Mouse (Mus musculus): ENCODE data around the gene Pole4. TPM values are rescaled to one million over a fixed set of nuclear protein-coding genes. Genes with fewer than 3 reads are reported as not detected.

Gene Pole4
- polyA plus RNA-seq, 1 experiment: 54.0 TPM

DNA sequence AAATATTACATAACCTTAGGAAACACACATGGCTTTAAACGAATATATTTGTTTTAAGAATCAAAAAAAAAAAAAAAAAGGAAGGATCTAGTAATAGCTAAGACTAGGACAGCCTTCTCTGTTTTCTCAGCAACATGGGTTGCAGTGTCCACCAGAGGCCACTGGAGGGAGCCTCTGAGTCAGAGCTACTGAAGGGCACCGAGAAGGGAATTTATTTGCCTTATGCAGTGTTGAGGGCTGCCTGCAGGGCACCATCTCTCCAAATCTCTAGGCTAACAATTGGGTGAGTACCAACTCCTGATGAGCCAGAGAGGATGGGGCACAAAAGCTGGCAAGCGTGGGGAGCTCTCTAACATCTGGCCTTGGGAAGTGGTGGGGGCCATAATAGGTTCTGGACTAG lies 9.1 kb upstream of the Pole4 start:
- Histone ChIP-seq H3K9ac (ENCODE audit: low read depth, poor library complexity, severe bottlenecking) (no peak overlapping the region), H3K27me3 (ENCODE audit: control insufficient read depth, insufficient read depth, low read length, poor library complexity, severe bottlenecking) (no peaks in the 10 kb centered on the region), H3K9me3 (replicated peaks; ENCODE audit: control insufficient read depth, insufficient read depth, low read length, poor library complexity, severe bottlenecking) (no peaks in the 10 kb centered on the region), H3K4me3 (ENCODE audit: low read depth, low read length) (no peak overlapping the region), H3K36me3 (ENCODE audit: control insufficient read depth, insufficient read depth, low read length, poor library complexity, severe bottlenecking) (no peaks in the 10 kb centered on the region), H3K4me1 (ENCODE audit: control insufficient read depth, insufficient read depth, low read length) (peaks cover 3% of the 10 kb centered on the region), H3K27ac (ENCODE audit: insufficient read depth, low read length) (no peak overlapping the region)
- 0 out of 2 replicates have a peak, but pooled peaks have one; percentile 44 for TF ChIP-seq EP300 (IDR thresholded peaks at IDR 0.05; ENCODE audit: insufficient read depth, low read depth, low read length)
- no peak for TF ChIP-seq POLR2A (IDR thresholded peaks at IDR 0.05; ENCODE audit: insufficient read depth, low read length)
- peak; percentile 85 for TF ChIP-seq CTCF (IDR thresholded peaks at IDR 0.05; ENCODE audit: low read depth, low read length)

DNA sequence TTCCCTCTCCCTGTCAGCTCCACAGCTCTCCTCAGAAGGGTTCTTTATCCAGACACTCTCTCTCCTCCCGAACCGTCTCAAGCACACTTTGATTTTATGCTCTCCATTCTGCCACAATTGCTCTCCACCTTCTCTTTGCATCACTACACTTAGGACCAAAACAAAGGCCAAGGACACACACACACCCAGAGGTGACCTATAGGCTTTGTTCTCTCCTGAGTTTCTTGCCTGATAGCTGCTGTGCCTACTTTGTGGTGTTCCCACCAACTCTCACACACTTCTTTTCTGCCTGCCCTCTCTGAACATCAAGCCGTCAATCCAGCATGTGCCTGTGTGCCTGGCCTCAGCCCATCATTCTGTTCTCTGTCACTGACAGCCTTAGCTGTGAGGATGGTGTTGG lies 2.6 kb upstream of the Pole4 start:
- no peak for TF ChIP-seq POLR2A (IDR thresholded peaks at IDR 0.05; ENCODE audit: insufficient read depth, low read length)
- TF ChIP-seq EP300 (IDR thresholded peaks at IDR 0.05; ENCODE audit: insufficient read depth, low read depth, low read length): no peak
- TF ChIP-seq CTCF (IDR thresholded peaks at IDR 0.05; ENCODE audit: low read depth, low read length): no peak
- peaks cover 7% of the 10 kb centered on the region for H3K4me1 ChIP-seq (ENCODE audit: control insufficient read depth, insufficient read depth, low read length)
- H3K27ac ChIP-seq (ENCODE audit: insufficient read depth, low read length): no peak overlapping the region

DNA sequence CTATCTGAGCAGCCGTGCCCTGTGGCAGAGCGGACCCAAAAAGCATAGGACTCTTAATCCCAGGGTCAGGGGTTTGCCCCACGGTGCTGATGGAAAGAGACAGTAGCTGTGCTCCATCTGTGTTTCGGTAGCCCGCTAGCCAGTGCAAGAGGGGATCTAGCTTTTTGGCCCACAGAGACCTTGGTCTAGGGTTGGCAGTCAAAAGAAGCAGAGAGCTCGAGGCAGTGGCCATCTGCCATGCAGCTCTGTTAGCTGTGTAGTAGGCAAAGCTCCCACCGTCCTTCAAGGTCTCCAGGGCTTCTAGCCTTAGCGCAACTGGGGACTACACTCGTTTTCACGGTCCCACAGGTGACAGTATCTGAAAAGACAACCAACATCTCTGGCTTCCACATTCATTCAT lies 2.1 kb upstream of the Pole4 start:
- H3K4me1 ChIP-seq (ENCODE audit: control insufficient read depth, insufficient read depth, low read length): peaks cover 7% of the 10 kb centered on the region
- H3K9ac ChIP-seq (ENCODE audit: low read depth, poor library complexity, severe bottlenecking): no peak overlapping the region
- no peaks in the 10 kb centered on the region for H3K9me3 ChIP-seq (replicated peaks; ENCODE audit: control insufficient read depth, insufficient read depth, low read length, poor library complexity, severe bottlenecking)
- H3K27me3 ChIP-seq (ENCODE audit: control insufficient read depth, insufficient read depth, low read length, poor library complexity, severe bottlenecking): no peaks in the 10 kb centered on the region
- H3K36me3 ChIP-seq (ENCODE audit: control insufficient read depth, insufficient read depth, low read length, poor library complexity, severe bottlenecking): no peaks in the 10 kb centered on the region
- TF ChIP-seq EP300 (IDR thresholded peaks at IDR 0.05; ENCODE audit: insufficient read depth, low read depth, low read length) (no peak), CTCF (IDR thresholded peaks at IDR 0.05; ENCODE audit: low read depth, low read length) (no peak), POLR2A (IDR thresholded peaks at IDR 0.05; ENCODE audit: insufficient read depth, low read length) (no peak)
- no peak overlapping the region for H3K4me3 ChIP-seq (ENCODE audit: low read depth, low read length)
- no peak overlapping the region for H3K27ac ChIP-seq (ENCODE audit: insufficient read depth, low read length)

More for the DNA sequence above, 2.6 kb upstream of the Pole4 start:
- H3K9ac ChIP-seq (ENCODE audit: low read depth, poor library complexity, severe bottlenecking): no peak overlapping the region
- H3K36me3 ChIP-seq (ENCODE audit: control insufficient read depth, insufficient read depth, low read length, poor library complexity, severe bottlenecking): no peaks in the 10 kb centered on the region
- no peaks in the 10 kb centered on the region for H3K27me3 ChIP-seq (ENCODE audit: control insufficient read depth, insufficient read depth, low read length, poor library complexity, severe bottlenecking)
- no peak overlapping the region for H3K4me3 ChIP-seq (ENCODE audit: low read depth, low read length)
- no peaks in the 10 kb centered on the region for H3K9me3 ChIP-seq (replicated peaks; ENCODE audit: control insufficient read depth, insufficient read depth, low read length, poor library complexity, severe bottlenecking)

DNA sequence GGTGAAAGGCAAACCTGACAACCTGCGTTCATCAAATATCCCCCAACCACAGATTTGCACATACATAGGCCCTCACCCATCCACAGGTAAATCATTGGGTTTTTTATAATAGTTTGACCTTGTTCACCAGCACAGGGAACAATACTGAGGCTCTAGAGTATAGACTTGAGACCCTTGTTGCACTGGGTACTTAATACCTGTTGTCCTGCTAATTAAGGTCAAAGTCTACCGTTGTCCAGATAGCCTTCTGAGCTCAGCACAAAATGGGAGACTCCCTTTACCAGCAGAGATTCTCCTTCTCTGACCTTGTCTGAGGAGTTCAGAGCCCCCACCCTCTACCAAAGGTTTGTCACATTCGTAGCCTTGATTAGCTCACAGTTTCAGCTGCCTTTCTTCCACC lies 1.5 kb downstream of the Pole4 start:
- peak; percentile 68 for TF ChIP-seq EP300 (IDR thresholded peaks at IDR 0.05; ENCODE audit: insufficient read depth, low read depth, low read length)
- no peak for TF ChIP-seq CTCF (IDR thresholded peaks at IDR 0.05; ENCODE audit: low read depth, low read length)
- no peak for TF ChIP-seq POLR2A (IDR thresholded peaks at IDR 0.05; ENCODE audit: insufficient read depth, low read length)
- no peaks in the 10 kb centered on the region for H3K27me3 ChIP-seq (ENCODE audit: control insufficient read depth, insufficient read depth, low read length, poor library complexity, severe bottlenecking)

DNA sequence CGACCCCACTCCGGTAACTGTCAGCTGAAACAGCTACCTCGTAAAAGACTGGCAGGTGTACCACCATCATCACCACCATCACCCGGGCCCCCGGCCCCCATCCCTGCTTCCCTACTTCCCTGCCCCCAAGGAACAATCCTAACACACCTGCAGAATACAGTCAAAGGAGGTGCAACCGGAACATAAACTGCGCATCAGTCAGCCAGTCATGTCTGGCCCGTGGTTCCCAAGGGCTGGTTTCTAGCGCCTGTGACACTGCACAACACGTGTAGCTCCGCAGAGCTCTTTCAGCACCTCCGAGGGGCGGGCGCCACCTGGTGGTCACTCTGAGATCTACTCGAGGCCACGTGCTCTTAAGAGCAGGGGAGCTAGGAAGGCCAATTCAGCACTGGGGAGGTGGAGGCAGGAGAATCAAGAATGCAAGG lies 2.6 kb downstream of the Pole4 start:
- H3K9me3 ChIP-seq (replicated peaks; ENCODE audit: control insufficient read depth, insufficient read depth, low read length, poor library complexity, severe bottlenecking): no peaks in the 10 kb centered on the region
- H3K27me3 ChIP-seq (ENCODE audit: control insufficient read depth, insufficient read depth, low read length, poor library complexity, severe bottlenecking): no peaks in the 10 kb centered on the region
- peak overlapping the region; percentile 64 for H3K9ac ChIP-seq (ENCODE audit: low read depth, poor library complexity, severe bottlenecking)
- H3K36me3 ChIP-seq (ENCODE audit: control insufficient read depth, insufficient read depth, low read length, poor library complexity, severe bottlenecking): no peaks in the 10 kb centered on the region
- peaks cover 8% of the 10 kb centered on the region for H3K4me1 ChIP-seq (ENCODE audit: control insufficient read depth, insufficient read depth, low read length)
- 0 out of 2 replicates have a peak overlapping the region, but pooled peaks have one; percentile 93 for H3K27ac ChIP-seq (ENCODE audit: insufficient read depth, low read length)
- TF ChIP-seq CTCF (IDR thresholded peaks at IDR 0.05; ENCODE audit: low read depth, low read length) (peak; percentile 93), EP300 (IDR thresholded peaks at IDR 0.05; ENCODE audit: insufficient read depth, low read depth, low read length) (peak; percentile 84), POLR2A (IDR thresholded peaks at IDR 0.05; ENCODE audit: insufficient read depth, low read length) (no peak)
- H3K4me3 ChIP-seq (ENCODE audit: low read depth, low read length): peak overlapping the region; percentile 50

More for the DNA sequence above, 1.5 kb downstream of the Pole4 start:
- peak overlapping the region; percentile 20 for H3K9ac ChIP-seq (ENCODE audit: low read depth, poor library complexity, severe bottlenecking)
- no peaks in the 10 kb centered on the region for H3K9me3 ChIP-seq (replicated peaks; ENCODE audit: control insufficient read depth, insufficient read depth, low read length, poor library complexity, severe bottlenecking)
- H3K36me3 ChIP-seq (ENCODE audit: control insufficient read depth, insufficient read depth, low read length, poor library complexity, severe bottlenecking): no peaks in the 10 kb centered on the region
- H3K4me1 ChIP-seq (ENCODE audit: control insufficient read depth, insufficient read depth, low read length): peaks cover 11% of the 10 kb centered on the region
- H3K27ac ChIP-seq (ENCODE audit: insufficient read depth, low read length): peak overlapping the region; percentile 93
- H3K4me3 ChIP-seq (ENCODE audit: low read depth, low read length): peak overlapping the region; percentile 38

DNA sequence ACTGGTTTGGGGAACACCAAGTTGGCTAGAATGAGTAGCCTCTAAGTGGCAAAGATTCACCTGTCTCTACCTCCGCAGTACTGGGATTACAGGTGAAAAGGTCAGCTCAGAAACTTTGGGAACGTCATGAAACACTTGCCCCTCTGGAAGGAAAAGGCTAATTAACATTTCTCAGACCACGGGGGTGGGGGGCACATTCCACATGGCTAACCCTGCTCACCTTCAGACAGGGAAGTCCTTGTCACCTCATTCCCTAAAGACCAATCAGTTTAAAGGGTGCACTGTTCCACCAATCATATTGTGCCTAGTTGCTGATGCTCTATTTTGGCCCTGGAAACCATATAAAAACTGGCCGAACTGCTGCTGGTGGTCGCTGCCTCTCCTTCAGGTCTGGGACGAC lies 3.9 kb downstream of the Pole4 start:
- no peak overlapping the region for H3K4me3 ChIP-seq (ENCODE audit: low read depth, low read length)
- no peaks in the 10 kb centered on the region for H3K9me3 ChIP-seq (replicated peaks; ENCODE audit: control insufficient read depth, insufficient read depth, low read length, poor library complexity, severe bottlenecking)
- peaks cover 8% of the 10 kb centered on the region for H3K4me1 ChIP-seq (ENCODE audit: control insufficient read depth, insufficient read depth, low read length)
- H3K27ac ChIP-seq (ENCODE audit: insufficient read depth, low read length): peak overlapping the region; percentile 57
- peak overlapping the region; percentile 64; the same call in 1 of the 2 replicates for H3K9ac ChIP-seq (ENCODE audit: low read depth, poor library complexity, severe bottlenecking)
- TF ChIP-seq EP300 (IDR thresholded peaks at IDR 0.05; ENCODE audit: insufficient read depth, low read depth, low read length) (peak; percentile 45; the same call in 1 of the 2 replicates), CTCF (IDR thresholded peaks at IDR 0.05; ENCODE audit: low read depth, low read length) (no peak), POLR2A (IDR thresholded peaks at IDR 0.05; ENCODE audit: insufficient read depth, low read length) (no peak)
- H3K36me3 ChIP-seq (ENCODE audit: control insufficient read depth, insufficient read depth, low read length, poor library complexity, severe bottlenecking): no peaks in the 10 kb centered on the region
- no peaks in the 10 kb centered on the region for H3K27me3 ChIP-seq (ENCODE audit: control insufficient read depth, insufficient read depth, low read length, poor library complexity, severe bottlenecking)

Measured in ES-Bruce4 (cell line).